Comparison of ENCODE assay signal across 16 mouse cellular contexts in genomic region chr14:117093586-117093985, GRCm38 (mm10).
"Had no signal": no experiment of that assay in that cellular context is flagged by ENCODE, and none has a peak within 500 bp of the region (broad histone marks: within the 10 kb centered on the region; RNA-seq: fewer than 3 reads in every experiment).

No protein-coding gene starts in this region.

- H3K4me3 ChIP-seq: neural tube, embryonic 12.5 days; neural tube, embryonic 13.5 days; neural tube, embryonic 15.5 days; stomach, embryonic 15.5 days had no signal

- H3K27me3 ChIP-seq: neural tube, embryonic 12.5 days; neural tube, embryonic 13.5 days; neural tube, embryonic 15.5 days; stomach, embryonic 15.5 days had no signal

- DNase-seq: retina, postnatal 1 day; right cerebral cortex, adult 18-20 months; right cerebral cortex, postnatal 14 days; right cerebral cortex, postnatal 25 days; spleen, adult 18-20 months; thymus, adult 18-20 months; thymus, adult 2 months; thymus, postnatal 14 days; thymus, postnatal 25 days; thymus, postnatal 36 days; thymus, postnatal 4 days had no signal

- H3K9me3 ChIP-seq: neural tube, embryonic 12.5 days; neural tube, embryonic 13.5 days; neural tube, embryonic 15.5 days; stomach, embryonic 15.5 days had no signal

- H3K9ac ChIP-seq: neural tube, embryonic 12.5 days; neural tube, embryonic 13.5 days; neural tube, embryonic 15.5 days; stomach, embryonic 15.5 days had no signal

- H3K36me3 ChIP-seq: neural tube, embryonic 12.5 days; neural tube, embryonic 13.5 days; neural tube, embryonic 15.5 days; stomach, embryonic 15.5 days had no signal

- H3K4me1 ChIP-seq: neural tube, embryonic 12.5 days; neural tube, embryonic 13.5 days; neural tube, embryonic 15.5 days; stomach, embryonic 15.5 days had no signal

- H3K27ac ChIP-seq: neural tube, embryonic 12.5 days; neural tube, embryonic 13.5 days; neural tube, embryonic 15.5 days; stomach, embryonic 15.5 days; stomach, postnatal 0 days had no signal

- H3K4me2 ChIP-seq: neural tube, embryonic 12.5 days; neural tube, embryonic 13.5 days; neural tube, embryonic 15.5 days; stomach, embryonic 15.5 days had no signal
